Comparison of ENCODE assay signal across 9 mouse cellular contexts in the genomic region with DNA sequence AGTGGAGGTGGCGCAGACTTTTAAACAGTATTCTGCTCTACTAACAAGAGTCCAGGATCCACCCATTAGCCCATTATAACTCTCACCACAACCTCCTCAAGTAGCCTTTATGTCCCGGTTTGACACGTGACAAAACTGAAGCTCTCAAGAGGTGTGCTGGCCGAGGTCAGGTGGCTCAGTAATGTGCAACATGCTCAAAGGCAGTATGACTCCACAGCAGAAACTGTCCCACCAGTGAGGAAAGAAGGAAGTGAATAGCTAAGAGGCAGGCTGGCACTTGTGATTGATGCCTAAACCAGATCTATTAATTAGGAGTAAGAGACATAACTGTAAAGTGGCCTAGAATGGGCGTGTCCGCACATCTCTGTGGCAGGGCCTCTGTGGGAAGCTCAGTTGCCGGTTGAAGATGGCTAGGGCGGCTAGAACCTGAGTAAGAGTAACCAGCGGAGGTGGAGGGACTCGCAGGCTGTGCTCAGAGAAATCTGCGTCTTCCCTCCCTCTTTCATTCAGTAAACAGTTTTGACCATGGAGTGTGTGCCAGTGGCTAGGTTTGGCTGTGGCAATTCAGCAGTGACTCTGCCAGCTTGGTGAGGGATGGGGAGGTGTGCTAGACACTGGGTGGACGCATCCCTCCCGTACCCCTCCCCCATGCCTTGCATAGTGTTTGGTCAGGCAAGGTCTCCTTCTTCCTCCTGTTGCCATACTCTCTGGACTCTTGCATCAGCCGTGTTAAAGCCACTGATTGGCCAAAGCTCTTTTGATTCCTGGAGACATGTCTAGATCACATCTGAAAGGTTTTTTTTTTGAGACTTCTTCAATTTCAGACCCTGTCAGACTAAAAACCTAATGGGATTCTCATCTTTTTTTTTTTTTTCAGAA. TPM values are rescaled to one million over a fixed set of nuclear protein-coding genes. Genes with fewer than 3 reads are reported as not detected.
DNase-seq lines count a peak whose midpoint lies in the region; ATAC-seq lines count a peak whose summit lies in the region.
"Had no signal": no experiment of that assay in that cellular context is flagged by ENCODE, and none has a peak within 500 bp of the region (broad histone marks: within the 10 kb centered on the region; RNA-seq: fewer than 3 reads in every experiment).

No protein-coding gene starts in this region.

- no peaks in the 10 kb centered on the region for H3K36me3 ChIP-seq in neural tube, embryonic 15.5 days
- no peaks in the 10 kb centered on the region for H3K36me3 ChIP-seq in forebrain, embryonic 15.5 days
- H3K36me3 ChIP-seq: limb, embryonic 15.5 days had no signal

- H3K9me3 ChIP-seq in neural tube, embryonic 15.5 days (replicated peaks) = no peaks in the 10 kb centered on the region
- H3K9me3 ChIP-seq in forebrain, embryonic 15.5 days = no peaks in the 10 kb centered on the region
- H3K9me3 ChIP-seq: limb, embryonic 15.5 days had no signal

- H3K27ac ChIP-seq in neural tube, embryonic 15.5 days (replicated peaks) = no peak overlapping the region
- no peak overlapping the region for H3K27ac ChIP-seq in forebrain, embryonic 15.5 days (replicated peaks)
- H3K27ac ChIP-seq: limb, embryonic 15.5 days had no signal

- no peak overlapping the region for H3K4me3 ChIP-seq in neural tube, embryonic 15.5 days (replicated peaks)
- H3K4me3 ChIP-seq in forebrain, embryonic 15.5 days = no peak overlapping the region

- no peak overlapping the region for H3K9ac ChIP-seq in neural tube, embryonic 15.5 days (replicated peaks)
- no peak overlapping the region for H3K9ac ChIP-seq in forebrain, embryonic 15.5 days (replicated peaks)

- DNase-seq in adrenal gland, adult (ENCODE audit: inconsistent age in 2 of 2, low spot score in 1 of 2) = peak; percentile 46 to 73
- DNase-seq in adrenal gland, postnatal 25 days = no peak
- peak; percentile 51 for DNase-seq in kidney, postnatal 10 days
- no peak for DNase-seq in kidney, postnatal 36 days
- peak; percentile 37 for DNase-seq in induced T-regulatory cell, adult 2 months (ENCODE audit: low read depth)
- no peak for DNase-seq in gastrocnemius, postnatal 10 days

- H3K4me1 ChIP-seq in neural tube, embryonic 15.5 days = peaks cover 25% of the 10 kb centered on the region
- peaks cover 26% of the 10 kb centered on the region for H3K4me1 ChIP-seq in forebrain, embryonic 15.5 days

- H3K27me3 ChIP-seq in neural tube, embryonic 15.5 days (replicated peaks) = 0 out of 2 replicates have a peak, but pooled peaks cover 6% of the 10 kb centered on the region
- peaks cover 4% of the 10 kb centered on the region; the same call in 1 of the 2 replicates for H3K27me3 ChIP-seq in forebrain, embryonic 15.5 days
- H3K27me3 ChIP-seq: limb, embryonic 15.5 days had no signal

- H3K4me2 ChIP-seq in neural tube, embryonic 15.5 days = peak overlapping the region; percentile 92
- no peak overlapping the region for H3K4me2 ChIP-seq in forebrain, embryonic 15.5 days (replicated peaks)

- no peak for ATAC-seq in neural tube, embryonic 15.5 days (ENCODE audit: low FRiP score)
- no peak for ATAC-seq in forebrain, embryonic 15.5 days (replicated peaks)

- WGBS in neural tube, embryonic 15.5 days = 34% methylated on average over 14 of the region's 14 CpGs
- WGBS in forebrain, embryonic 15.5 days = 31% methylated on average over 14 of the region's 14 CpGs

RNA-seq across cellular contexts. Expression of a gene that starts 3.3 kb away (rescaled TPM):
- 20.6 and 24.1 TPM in 2 replicates for total RNA-seq in adrenal gland, postnatal 25 days (2021)
- polyA plus RNA-seq in neural tube, embryonic 15.5 days (2015; fragmentation: Nextera tagmentation; extraction: Ambion mirVana) = 11.9 and 14.2 TPM in 2 replicates
- total RNA-seq in gastrocnemius, postnatal 10 days (2021) = 1 to 10 TPM; 2.2 to 2.6 TPM
- 5.6 and 6.3 TPM in 2 replicates for polyA plus RNA-seq in forebrain, embryonic 15.5 days (2015; fragmentation: Nextera tagmentation; extraction: Ambion mirVana)

RNA-seq across cellular contexts. Expression of a gene that starts 19.8 kb away (rescaled TPM):
- total RNA-seq in adrenal gland, postnatal 25 days (2021) = 426 and 437 TPM in 2 replicates
- 1,367 and 1,513 TPM in 2 replicates for polyA plus RNA-seq in neural tube, embryonic 15.5 days (2015; fragmentation: Nextera tagmentation; extraction: Ambion mirVana)
- 100 to 1,000 TPM; 115 to 139 TPM for total RNA-seq in gastrocnemius, postnatal 10 days (2021)
- polyA plus RNA-seq in forebrain, embryonic 15.5 days (2015; fragmentation: Nextera tagmentation; extraction: Ambion mirVana) = 1,097 and 1,228 TPM in 2 replicates

RNA-seq across cellular contexts. Expression of a gene that starts 21.7 kb away (rescaled TPM):
- total RNA-seq in adrenal gland, postnatal 25 days (2021) = 114 and 119 TPM in 2 replicates
- 135 and 146 TPM in 2 replicates for polyA plus RNA-seq in neural tube, embryonic 15.5 days (2015; fragmentation: Nextera tagmentation; extraction: Ambion mirVana)
- 10 to 100 TPM; 70.0 to 74.9 TPM for total RNA-seq in gastrocnemius, postnatal 10 days (2021)
- polyA plus RNA-seq in forebrain, embryonic 15.5 days (2015; fragmentation: Nextera tagmentation; extraction: Ambion mirVana) = 146 and 150 TPM in 2 replicates

RNA-seq across cellular contexts. Expression of a gene that starts 49.9 kb away (rescaled TPM):
- 9.4 and 10.7 TPM in 2 replicates for total RNA-seq in adrenal gland, postnatal 25 days (2021)
- polyA plus RNA-seq in neural tube, embryonic 15.5 days (2015; fragmentation: Nextera tagmentation; extraction: Ambion mirVana) = 13.9 and 16.9 TPM in 2 replicates
- total RNA-seq in gastrocnemius, postnatal 10 days (2021) = 1 to 10 TPM; 5.1 to 6.5 TPM
- 20.8 and 21.3 TPM in 2 replicates for polyA plus RNA-seq in forebrain, embryonic 15.5 days (2015; fragmentation: Nextera tagmentation; extraction: Ambion mirVana)

RNA-seq across cellular contexts. Expression of a gene that starts 50.2 kb away (rescaled TPM):
- 0.76 and 0.97 TPM in 2 replicates for total RNA-seq in adrenal gland, postnatal 25 days (2021)
- 0.65 and 1.2 TPM in 2 replicates for polyA plus RNA-seq in neural tube, embryonic 15.5 days (2015; fragmentation: Nextera tagmentation; extraction: Ambion mirVana)
- 1 to 10 TPM; 2.0 to 2.8 TPM for total RNA-seq in gastrocnemius, postnatal 10 days (2021)
- polyA plus RNA-seq in forebrain, embryonic 15.5 days (2015; fragmentation: Nextera tagmentation; extraction: Ambion mirVana) = 0.26 and 0.39 TPM in 2 replicates

Comparison
In these comparisons a context has a peak if more than half of its experiments do, and no peak if none do; other contexts are left out.
1. DNase-seq: peak in adrenal gland, adult (2 of 2), kidney, postnatal 10 days (single experiment) and induced T-regulatory cell, adult 2 months (single experiment); none in adrenal gland, postnatal 25 days (single experiment), kidney, postnatal 36 days (0 of 2) and gastrocnemius, postnatal 10 days (single experiment).